Mouse (Mus musculus) heart, embryonic 12.5 days (tissue): ENCODE results near the gene Atf6b. TPM values are rescaled to one million over a fixed set of nuclear protein-coding genes. Genes with fewer than 3 reads are reported as not detected.

ENCODE experiments used
- ATAC-seq: fragments of 200-750 bp; cut with Nextera tagmentation; 2 replicates; pipeline ENCODE4 v1.8.0; 2017; ENCODE audit warnings: moderate TSS enrichment, moderate library complexity; ENCODE audit not compliant: insufficient number of reproducible peaks, low FRiP score
- H3K27ac ChIP-seq: fragments of 300-500 bp; sonication (generic); 2 replicates; pipeline ENCODE4 v1.5.1; 2016; ENCODE audit warnings: mild to moderate bottlenecking, moderate library complexity; ENCODE audit not compliant: poor library complexity, severe bottlenecking
- H3K27me3 ChIP-seq: fragments of 300-500 bp; sonication (generic); replicated peaks from 2 replicates; pipeline ENCODE4 v1.6.1; 2016; ENCODE audit warnings: mild to moderate bottlenecking, moderate library complexity
- H3K36me3 ChIP-seq: fragments of 300-500 bp; sonication (generic); 2 replicates; pipeline ENCODE4 v1.6.1; 2016; ENCODE audit warnings: mild to moderate bottlenecking, moderate library complexity
- H3K4me1 ChIP-seq: fragments of 300-500 bp; sonication (generic); replicated peaks from 2 replicates; pipeline ENCODE4 v1.6.1; 2016; ENCODE audit warnings: mild to moderate bottlenecking
- H3K4me2 ChIP-seq: fragments of 300-500 bp; sonication (generic); 2 replicates; pipeline ENCODE4 v1.6.1; 2016; ENCODE audit warnings: mild to moderate bottlenecking, moderate library complexity
- H3K4me3 ChIP-seq: fragments of 300-500 bp; sonication (generic); 2 replicates; pipeline ENCODE4 v1.5.1; 2016; ENCODE audit warnings: mild to moderate bottlenecking
- H3K9ac ChIP-seq: fragments of 300-500 bp; sonication (generic); 2 replicates; pipeline ENCODE4 v1.6.1; 2016; ENCODE audit warnings: mild to moderate bottlenecking, moderate library complexity
- H3K9me3 ChIP-seq: fragments of 300-500 bp; sonication (generic); replicated peaks from 2 replicates; pipeline ENCODE4 v1.6.1; 2016; ENCODE audit warnings: mild to moderate bottlenecking, moderate library complexity
- WGBS: fragments of 180-500 bp; shearing (Covaris S2); methylation state at CpG from one replicate; pipeline ENCODE4 v1.1.7; 2016; 5-methylcytosine and 5-hydroxymethylcytosine counted together
- polyA plus RNA-seq: library from polyadenylated mRNA; unstranded; fragments of >200 nt; fragmentation: Nextera tagmentation; extraction: Ambion mirVana; gene quantifications from 2 replicates; pipeline ENCODE4 v1.2.1, GENCODE M21; 2016

The Atf6b gene
- polyA plus RNA-seq, 1 experiment from 2014 or later = 67.0 TPM

GRCm38 (mm10) chr17:34681881-34682536 is 35.1 kb downstream of the Atf6b start:
- Histone ChIP-seq H3K4me2 (0 out of 2 replicates have a peak overlapping the region, but pooled peaks have one; percentile 9), H3K27ac (no peak overlapping the region), H3K4me1 (peaks cover 38% of the 10 kb centered on the region), H3K4me3 (no peak overlapping the region), H3K9ac (no peak overlapping the region), H3K27me3 (peaks cover 36% of the 10 kb centered on the region), H3K9me3 (no peaks in the 10 kb centered on the region), H3K36me3 (no peaks in the 10 kb centered on the region)
- WGBS = 60% methylated on average over 11 of the region's 11 CpGs
- no peak for ATAC-seq

- H3K4me3 ChIP-seq = no peak overlapping the region
- H3K27me3 ChIP-seq = peaks cover 25% of the 10 kb centered on the region
- H3K36me3 ChIP-seq = no peaks in the 10 kb centered on the region
- H3K27ac ChIP-seq = no peak overlapping the region
- H3K9me3 ChIP-seq = peaks cover 5% of the 10 kb centered on the region; the same call in 1 of the 2 replicates
- H3K4me2 ChIP-seq = no peak overlapping the region
- no peak for ATAC-seq
- 72% methylated on average over 8 of the region's 8 CpGs for WGBS
- peaks cover 38% of the 10 kb centered on the region for H3K4me1 ChIP-seq
- no peak overlapping the region for H3K9ac ChIP-seq
Observed at GRCm38 (mm10) chr17:34683179-34683578, 36.2 kb downstream of the Atf6b start.

- ATAC-seq = no peak
- H3K4me1 ChIP-seq = peaks cover 38% of the 10 kb centered on the region
- H3K9me3 ChIP-seq = peaks cover 6% of the 10 kb centered on the region; the same call in 1 of the 2 replicates
- no peak overlapping the region for H3K4me2 ChIP-seq
- H3K27me3 ChIP-seq = peaks cover 19% of the 10 kb centered on the region
- H3K27ac ChIP-seq = no peak overlapping the region
- H3K9ac ChIP-seq = no peak overlapping the region
- WGBS = 70% methylated on average over 10 of the region's 10 CpGs
- no peaks in the 10 kb centered on the region for H3K36me3 ChIP-seq
- no peak overlapping the region for H3K4me3 ChIP-seq
Observed at GRCm38 (mm10) chr17:34683686-34684220, 36.8 kb downstream of the Atf6b start.

- Histone ChIP-seq H3K27me3 (peaks cover 13% of the 10 kb centered on the region), H3K4me1 (peaks cover 38% of the 10 kb centered on the region), H3K9me3 (peaks cover 6% of the 10 kb centered on the region; the same call in 1 of the 2 replicates), H3K4me2 (no peak overlapping the region), H3K4me3 (no peak overlapping the region), H3K9ac (no peak overlapping the region), H3K36me3 (no peaks in the 10 kb centered on the region), H3K27ac (no peak overlapping the region)
- WGBS = 39% methylated on average over 9 of the region's 9 CpGs
- ATAC-seq = 0 out of 2 replicates have a peak, but pooled peaks have one; percentile 36
Observed at GRCm38 (mm10) chr17:34684253-34684893, 37.4 kb downstream of the Atf6b start.

GRCm38 (mm10) chr17:34685120-34686110 is 38.5 kb downstream of the Atf6b start:
- no peak overlapping the region for H3K9ac ChIP-seq
- H3K36me3 ChIP-seq = no peaks in the 10 kb centered on the region
- H3K4me3 ChIP-seq = no peak overlapping the region
- H3K27ac ChIP-seq = peak overlapping the region; percentile 40; the same call in 1 of the 2 replicates
- H3K4me1 ChIP-seq = peaks cover 38% of the 10 kb centered on the region
- ATAC-seq = no peak
- peaks cover 6% of the 10 kb centered on the region; the same call in 1 of the 2 replicates for H3K9me3 ChIP-seq
- no peak overlapping the region for H3K4me2 ChIP-seq
- WGBS = 72% methylated on average over 28 of the region's 28 CpGs
- H3K27me3 ChIP-seq = peaks cover 3% of the 10 kb centered on the region

GRCm38 (mm10) chr17:34688889-34689288 is 41.9 kb downstream of the Atf6b start:
- Histone ChIP-seq H3K9ac (no peak overlapping the region), H3K27ac (no peak overlapping the region), H3K9me3 (peaks cover 6% of the 10 kb centered on the region; the same call in 1 of the 2 replicates), H3K27me3 (no peaks in the 10 kb centered on the region), H3K36me3 (no peaks in the 10 kb centered on the region), H3K4me2 (no peak overlapping the region), H3K4me3 (no peak overlapping the region), H3K4me1 (peaks cover 17% of the 10 kb centered on the region)
- 89% methylated on average over 7 of the region's 7 CpGs for WGBS
- no peak for ATAC-seq

GRCm38 (mm10) chr17:34690458-34690857 is 43.5 kb downstream of the Atf6b start:
- H3K36me3 ChIP-seq = no peaks in the 10 kb centered on the region
- no peak overlapping the region for H3K4me2 ChIP-seq
- H3K9me3 ChIP-seq = peaks cover 6% of the 10 kb centered on the region; the same call in 1 of the 2 replicates
- H3K27me3 ChIP-seq = no peaks in the 10 kb centered on the region
- H3K9ac ChIP-seq = no peak overlapping the region
- H3K4me3 ChIP-seq = no peak overlapping the region
- peaks cover 1% of the 10 kb centered on the region; the same call in 1 of the 2 replicates for H3K4me1 ChIP-seq
- no peak overlapping the region for H3K27ac ChIP-seq
- no peak for ATAC-seq
- WGBS = 43% methylated on average over 4 of the region's 4 CpGs

- 0 out of 2 replicates have a peak, but pooled peaks cover 4% of the 10 kb centered on the region for H3K9me3 ChIP-seq
- no peaks in the 10 kb centered on the region for H3K36me3 ChIP-seq
- no peak overlapping the region for H3K4me3 ChIP-seq
- H3K4me2 ChIP-seq = no peak overlapping the region
- no peak overlapping the region for H3K27ac ChIP-seq
- H3K27me3 ChIP-seq = no peaks in the 10 kb centered on the region
- 67% methylated on average over 7 of the region's 7 CpGs for WGBS
- H3K9ac ChIP-seq = no peak overlapping the region
- no peaks in the 10 kb centered on the region for H3K4me1 ChIP-seq
- no peak for ATAC-seq
Observed at GRCm38 (mm10) chr17:34692906-34693305, 46.0 kb downstream of the Atf6b start.

- Histone ChIP-seq H3K4me3 (no peak overlapping the region), H3K36me3 (no peaks in the 10 kb centered on the region), H3K9ac (no peak overlapping the region), H3K4me2 (no peak overlapping the region), H3K27me3 (0 out of 2 replicates have a peak, but pooled peaks cover 6% of the 10 kb centered on the region), H3K27ac (no peak overlapping the region), H3K4me1 (0 out of 2 replicates have a peak, but pooled peaks cover 8% of the 10 kb centered on the region), H3K9me3 (no peaks in the 10 kb centered on the region)
- no peak; the same call in 1 of the 2 replicates for ATAC-seq
- whole genome bisulfite sequencing = 54% methylated on average over 14 of the region's 14 CpGs
Observed at GRCm38 (mm10) chr17:34699575-34700408, 52.8 kb downstream of the Atf6b start.

- Histone ChIP-seq H3K27ac (no peak overlapping the region), H3K9ac (no peak overlapping the region), H3K27me3 (0 out of 2 replicates have a peak, but pooled peaks cover 6% of the 10 kb centered on the region), H3K9me3 (no peaks in the 10 kb centered on the region), H3K36me3 (no peaks in the 10 kb centered on the region), H3K4me1 (0 out of 2 replicates have a peak, but pooled peaks cover 8% of the 10 kb centered on the region), H3K4me3 (no peak overlapping the region), H3K4me2 (no peak overlapping the region)
- no peak for ATAC-seq
- 45% methylated on average over 2 of the region's 2 CpGs for WGBS
Observed at GRCm38 (mm10) chr17:34700671-34701071, 53.7 kb downstream of the Atf6b start.
